Mouse (Mus musculus): Measurements from ENCODE around the gene 2310011J03Rik.

DNA sequence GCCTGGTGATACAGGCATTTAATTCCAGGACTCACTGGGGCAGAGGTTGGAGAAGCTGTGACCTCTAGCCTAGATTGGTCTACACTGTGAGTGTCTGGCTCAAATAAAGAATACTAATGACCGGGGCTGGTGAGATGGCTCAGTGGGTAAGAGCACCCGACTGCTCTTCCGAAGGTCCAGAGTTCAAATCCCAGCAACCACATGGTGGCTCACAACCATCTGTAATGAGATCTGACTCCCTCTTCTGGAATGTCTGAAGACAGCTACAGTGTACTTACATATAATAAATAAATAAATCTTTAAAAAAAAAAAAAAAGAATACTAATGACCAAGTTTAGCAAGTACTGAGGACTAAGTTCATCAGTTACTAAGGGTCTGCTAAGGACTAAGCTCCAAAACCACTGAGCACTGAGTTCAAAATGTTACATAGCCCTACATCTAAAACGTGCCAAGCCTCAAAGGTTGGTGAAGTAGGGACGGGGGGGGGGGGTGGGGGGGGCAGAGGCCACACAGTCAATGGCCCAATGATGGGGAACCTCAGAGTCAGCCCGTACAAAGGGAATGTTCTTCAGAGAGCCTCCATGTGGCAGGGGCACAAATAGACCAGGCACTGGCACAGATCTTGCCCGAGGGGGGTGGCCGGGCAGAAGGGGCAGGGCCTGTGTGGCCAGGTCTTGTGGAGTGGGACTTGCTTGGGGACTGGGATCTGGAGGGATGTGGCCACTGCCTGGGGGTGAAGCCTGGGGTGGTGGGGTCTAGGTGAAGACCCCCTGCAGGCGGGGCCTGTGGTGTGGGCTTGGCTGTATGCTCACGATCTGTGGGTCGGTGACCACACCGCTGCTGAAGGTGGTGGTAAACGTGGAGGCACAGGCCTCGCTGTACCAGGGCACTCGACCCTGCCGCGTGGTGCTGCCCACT is 4.0 kb upstream of the 2310011J03Rik start:
- TF ChIP-seq CTCF (IDR thresholded peaks at IDR 0.05; ENCODE audit: insufficient read depth, low read length) (no peak), POLR2A (IDR thresholded peaks at IDR 0.05; ENCODE audit: borderline replicate concordance, extremely low read depth, low read depth, low read length) (no peak)

Measured in lung, adult 2 months (tissue).